Mouse (Mus musculus): ENCODE results near the gene Rusc1.

DNA sequence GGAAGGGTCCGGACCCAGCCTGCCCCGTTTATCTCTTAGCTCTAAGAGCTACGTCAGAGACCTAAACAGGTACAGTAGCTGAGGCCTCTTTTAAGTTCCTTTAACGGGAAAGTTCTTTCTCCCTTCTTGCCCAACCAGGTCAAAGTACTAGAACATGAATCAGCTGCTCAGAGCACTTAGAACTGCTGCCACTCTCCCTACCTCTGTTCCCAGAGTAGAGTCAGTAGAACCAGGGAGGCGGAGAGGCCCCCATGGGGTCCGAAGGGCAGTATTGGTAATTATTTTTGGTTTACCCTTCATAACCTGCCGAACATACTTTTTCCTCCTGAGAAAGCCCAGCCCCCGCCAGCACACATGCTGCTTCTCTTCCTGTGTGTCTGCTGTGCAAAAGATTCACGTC, 15.7 kb downstream of the Rusc1 start:
- no peak for TF ChIP-seq POLR2A (IDR thresholded peaks at IDR 0.05; ENCODE audit: low read depth, low read length)
- TF ChIP-seq CTCF (conservative IDR thresholded peaks at IDR 0.05; ENCODE audit: insufficient read depth, insufficient read length, low read depth, low read length): no peak

All from kidney, adult 2 months (tissue).